Mouse (Mus musculus) kidney, postnatal 0 days (tissue): ENCODE measurements around the gene Fbrsl1. TPM values are rescaled to one million over a fixed set of nuclear protein-coding genes. Genes with fewer than 3 reads are reported as not detected.

Experiments
- ATAC-seq: fragments of 200-750 bp; cut with Nextera tagmentation; replicated peaks from 2 replicates; pipeline ENCODE4 v1.8.0; 2017; ENCODE audit warnings: low read depth, moderate number of reproducible peaks, moderate TSS enrichment, moderate library complexity; ENCODE audit not compliant: low FRiP score
- DNase-seq: peaks from one replicate; pipeline ENCODE4 v3.0.0-alpha.2; 2016; ENCODE audit warnings: low spot score
- H3K27ac ChIP-seq: fragments of 300-500 bp; sonication (generic); 2 replicates; pipeline ENCODE4 v1.5.1; 2014; ENCODE audit warnings: mild to moderate bottlenecking
- H3K27me3 ChIP-seq: fragments of 300-500 bp; sonication (generic); 2 replicates; pipeline ENCODE4 v1.6.1; 2014; ENCODE audit warnings: low read length, mixed read lengths; ENCODE audit not compliant: insufficient read depth
- H3K36me3 ChIP-seq: fragments of 300-500 bp; sonication (generic); 2 replicates; pipeline ENCODE4 v1.6.1; 2014; ENCODE audit warnings: low read length, mixed read lengths; ENCODE audit not compliant: insufficient read depth
- H3K4me1 ChIP-seq: fragments of 300-500 bp; sonication (generic); replicated peaks from 2 replicates; pipeline ENCODE4 v1.6.1; 2014; ENCODE audit warnings: antibody characterized with exemption, low read length, mixed read lengths; ENCODE audit not compliant: insufficient read depth
- H3K4me2 ChIP-seq: fragments of 300-500 bp; sonication (generic); 2 replicates; pipeline ENCODE4 v1.6.1; 2014; ENCODE audit warnings: mild to moderate bottlenecking, low read length, moderate library complexity, mixed read lengths
- H3K4me3 ChIP-seq: fragments of 300-500 bp; sonication (generic); replicated peaks from 2 replicates; pipeline ENCODE4 v1.5.1; 2014; ENCODE audit warnings: low read depth, low read length
- H3K9ac ChIP-seq: fragments of 300-500 bp; sonication (generic); 2 replicates; pipeline ENCODE4 v1.6.1; 2014; ENCODE audit warnings: low read depth, low read length
- H3K9me3 ChIP-seq: fragments of 300-500 bp; sonication (generic); replicated peaks from 2 replicates; pipeline ENCODE4 v1.6.1; 2016; ENCODE audit warnings: low read length, inconsistent platforms, mixed read lengths
- CTCF ChIP-seq: IDR thresholded peaks from 2 replicates; pipeline ENCODE4 v1.5.1; 2016; ENCODE audit warnings: antibody characterized with exemption, low read depth, mild to moderate bottlenecking, moderate library complexity
- WGBS: fragments of 180-500 bp; shearing (Covaris S2); extraction: QIAGEN DNeasy Blood & Tissue Kit; methylation state at CpG from one replicate; pipeline ENCODE4 v1.1.7; 2014; 5-methylcytosine and 5-hydroxymethylcytosine counted together
- polyA plus RNA-seq: library from polyadenylated mRNA; unstranded; fragments of >200 nt; fragmentation: Nextera tagmentation; extraction: Ambion mirVana; gene quantifications from 2 replicates; pipeline ENCODE4 v1.2.1, GENCODE M21; 2015

Fbrsl1 gene
- polyA plus RNA-seq, 1 experiment from 2014 or later: 14.0 TPM

GRCm38 (mm10) chr5:110429045-110429444 lies 19.3 kb downstream of the Fbrsl1 start:
- Histone ChIP-seq H3K9ac (no peak overlapping the region), H3K9me3 (no peaks in the 10 kb centered on the region), H3K27ac (no peak overlapping the region), H3K4me2 (no peak overlapping the region), H3K4me3 (no peak overlapping the region), H3K4me1 (no peaks in the 10 kb centered on the region), H3K36me3 (peaks cover 27% of the 10 kb centered on the region; the same call in 1 of the 2 replicates), H3K27me3 (no peaks in the 10 kb centered on the region)
- ATAC-seq: peak; percentile 45
- peak; percentile 75 for DNase-seq
- TF ChIP-seq CTCF: peak; percentile 80
- WGBS: 30% methylated on average over 9 of the region's 9 CpGs

GRCm38 (mm10) chr5:110428290-110428689 lies 20.0 kb downstream of the Fbrsl1 start:
- no peak overlapping the region for H3K27ac ChIP-seq
- H3K4me2 ChIP-seq: no peak overlapping the region
- H3K9ac ChIP-seq: no peak overlapping the region
- no peaks in the 10 kb centered on the region for H3K4me1 ChIP-seq
- H3K36me3 ChIP-seq: peaks cover 27% of the 10 kb centered on the region; the same call in 1 of the 2 replicates
- DNase-seq (no peak), ATAC-seq (no peak)
- no peaks in the 10 kb centered on the region for H3K9me3 ChIP-seq
- WGBS: 80% methylated on average over 3 of the region's 3 CpGs
- no peak for TF ChIP-seq CTCF
- H3K4me3 ChIP-seq: no peak overlapping the region
- no peaks in the 10 kb centered on the region for H3K27me3 ChIP-seq

GRCm38 (mm10) chr5:110425187-110425586 lies 23.1 kb downstream of the Fbrsl1 start:
- H3K27ac ChIP-seq: no peak overlapping the region

GRCm38 (mm10) chr5:110424204-110424603 lies 24.1 kb downstream of the Fbrsl1 start:
- no peaks in the 10 kb centered on the region for H3K9me3 ChIP-seq
- H3K4me1 ChIP-seq: no peaks in the 10 kb centered on the region
- H3K36me3 ChIP-seq: no peaks in the 10 kb centered on the region
- no peak overlapping the region for H3K4me2 ChIP-seq
- no peaks in the 10 kb centered on the region for H3K27me3 ChIP-seq
- ATAC-seq: no peak
- TF ChIP-seq CTCF: no peak
- no peak overlapping the region for H3K9ac ChIP-seq
- H3K27ac ChIP-seq: no peak overlapping the region
- no peak for DNase-seq
- H3K4me3 ChIP-seq: no peak overlapping the region
- WGBS: 96% methylated on average over 5 of the region's 5 CpGs

More at GRCm38 (mm10) chr5:110425187-110425586, 23.1 kb downstream of the Fbrsl1 start:
- no peak overlapping the region for H3K4me2 ChIP-seq
- DNase-seq: no peak
- no peak for TF ChIP-seq CTCF
- no peak overlapping the region for H3K4me3 ChIP-seq
- H3K9me3 ChIP-seq: no peaks in the 10 kb centered on the region
- H3K9ac ChIP-seq: no peak overlapping the region
- 0 out of 2 replicates have a peak, but pooled peaks cover 4% of the 10 kb centered on the region for H3K36me3 ChIP-seq
- no peaks in the 10 kb centered on the region for H3K4me1 ChIP-seq
- WGBS: 76% methylated on average over 4 of the region's 4 CpGs
- H3K27me3 ChIP-seq: no peaks in the 10 kb centered on the region
- ATAC-seq: no peak

GRCm38 (mm10) chr5:110421393-110421792 lies 26.9 kb downstream of the Fbrsl1 start:
- Histone ChIP-seq H3K4me3 (no peak overlapping the region), H3K9me3 (no peaks in the 10 kb centered on the region), H3K9ac (no peak overlapping the region), H3K27me3 (no peaks in the 10 kb centered on the region), H3K4me2 (no peak overlapping the region), H3K4me1 (no peaks in the 10 kb centered on the region), H3K36me3 (no peaks in the 10 kb centered on the region), H3K27ac (no peak overlapping the region)
- ATAC-seq (no peak), DNase-seq (no peak)
- TF ChIP-seq CTCF: no peak
- WGBS: 91% methylated on average over 6 of the region's 6 CpGs

- Histone ChIP-seq H3K9me3 (no peaks in the 10 kb centered on the region), H3K4me2 (no peak overlapping the region), H3K27me3 (no peaks in the 10 kb centered on the region), H3K27ac (no peak overlapping the region), H3K4me1 (no peaks in the 10 kb centered on the region), H3K9ac (no peak overlapping the region), H3K4me3 (no peak overlapping the region), H3K36me3 (0 out of 2 replicates have a peak, but pooled peaks cover 3% of the 10 kb centered on the region)
- 74% methylated on average over 1 of the region's 1 CpGs for WGBS
- DNase-seq (no peak), ATAC-seq (no peak)
- no peak for TF ChIP-seq CTCF
Observed at GRCm38 (mm10) chr5:110420950-110421349, 27.4 kb downstream of the Fbrsl1 start.

- no peak for TF ChIP-seq CTCF
- no peak for DNase-seq
- Histone ChIP-seq H3K36me3 (0 out of 2 replicates have a peak, but pooled peaks cover 3% of the 10 kb centered on the region), H3K4me3 (no peak overlapping the region), H3K9ac (no peak overlapping the region), H3K9me3 (no peaks in the 10 kb centered on the region), H3K27me3 (no peaks in the 10 kb centered on the region), H3K27ac (no peak overlapping the region), H3K4me2 (no peak overlapping the region), H3K4me1 (no peaks in the 10 kb centered on the region)
- WGBS: 63% methylated on average over 4 of the region's 4 CpGs
- ATAC-seq: no peak
Observed at GRCm38 (mm10) chr5:110420201-110420600, 28.1 kb downstream of the Fbrsl1 start.
